In genomic region chr2:156324116-156324588, GRCm38 (mm10) we compare ENCODE assay signal across 8 mouse cellular contexts. TPM values are rescaled to one million over a fixed set of nuclear protein-coding genes. Genes with fewer than 3 reads are reported as not detected.
DNase-seq lines count a peak whose midpoint lies in the region; ATAC-seq and TF ChIP-seq lines count a peak whose summit lies in the region.

No protein-coding gene starts in this region.

- 8% methylated on average over 6 of the region's 6 CpGs for WGBS in liver, embryonic 14.5 days (ENCODE audit: insufficient replicate concordance)
- 75% methylated on average over 6 of the region's 6 CpGs for WGBS in forebrain, embryonic 13.5 days
- 72% methylated on average over 6 of the region's 6 CpGs for WGBS in midbrain, embryonic 10.5 days

- TF ChIP-seq EP300 in liver, embryonic 14.5 days (IDR thresholded peaks at IDR 0.05; ENCODE audit: low read depth): no peak

- TF ChIP-seq CTCF in gastrocnemius, adult 2 months (IDR thresholded peaks at IDR 0.05): no peak
- no peak for TF ChIP-seq CTCF in liver, embryonic 14.5 days (IDR thresholded peaks at IDR 0.05; ENCODE audit: low read depth)

- H3K4me1 ChIP-seq in liver, embryonic 14.5 days (replicated peaks; ENCODE audit: control insufficient read depth in 2 of 2, insufficient read depth in 2 of 2, low read length in 1 of 2): peaks cover 0 to 6% of the 10 kb centered on the region in 2 experiments; a peak in 2 of 4 replicates
- H3K4me1 ChIP-seq in forebrain, embryonic 13.5 days: no peaks in the 10 kb centered on the region
- 0 out of 2 replicates have a peak, but pooled peaks cover 8% of the 10 kb centered on the region for H3K4me1 ChIP-seq in midbrain, embryonic 10.5 days

- ATAC-seq in liver, embryonic 14.5 days (ENCODE audit: insufficient read depth): peak; percentile 57; the same call in 1 of the 2 replicates
- no peak for ATAC-seq in forebrain, embryonic 13.5 days

- intact Hi-C loops in gastrocnemius, adult 2 months (cut with DNase I): no loop called here
- intact Hi-C loops in gastrocnemius, postnatal 36 days (cut with DNase I): no loop called here
- intact Hi-C loops in heart, postnatal 10 days (cut with DNase I): no loop called here

- peak overlapping the region; percentile 7; the same call in 1 of the 2 replicates for H3K4me3 ChIP-seq in gastrocnemius, adult 2 months
- no peak overlapping the region for H3K4me3 ChIP-seq in liver, embryonic 14.5 days (ENCODE audit: insufficient read depth in 1 of 2, low read depth in 2 of 2, low read length in 2 of 2)
- H3K4me3 ChIP-seq in forebrain, embryonic 13.5 days: no peak overlapping the region
- H3K4me3 ChIP-seq in midbrain, embryonic 10.5 days: no peak overlapping the region

- H3K9me3 ChIP-seq in liver, embryonic 14.5 days (ENCODE audit: control insufficient read depth, low read length): no peaks in the 10 kb centered on the region
- H3K9me3 ChIP-seq in forebrain, embryonic 13.5 days (replicated peaks): 0 out of 2 replicates have a peak, but pooled peaks cover 2% of the 10 kb centered on the region
- H3K9me3 ChIP-seq in midbrain, embryonic 10.5 days (replicated peaks): no peaks in the 10 kb centered on the region

- H3K36me3 ChIP-seq in liver, embryonic 14.5 days (replicated peaks; ENCODE audit: control insufficient read depth, insufficient read depth, low read depth): no peaks in the 10 kb centered on the region
- 0 out of 2 replicates have a peak, but pooled peaks cover 4% of the 10 kb centered on the region for H3K36me3 ChIP-seq in forebrain, embryonic 13.5 days (ENCODE audit: poor library complexity, severe bottlenecking)
- H3K36me3 ChIP-seq in midbrain, embryonic 10.5 days: peaks cover 5% of the 10 kb centered on the region

- H3K27me3 ChIP-seq in liver, embryonic 14.5 days (ENCODE audit: control insufficient read depth, insufficient read depth, low read length): no peaks in the 10 kb centered on the region
- H3K27me3 ChIP-seq in forebrain, embryonic 13.5 days: no peaks in the 10 kb centered on the region
- H3K27me3 ChIP-seq in midbrain, embryonic 10.5 days (ENCODE audit: low read depth, poor library complexity, severe bottlenecking): no peaks in the 10 kb centered on the region

- DNase-seq in gastrocnemius, adult 2 months: peak; percentile 31
- no peak for DNase-seq in gastrocnemius, postnatal 36 days
- peak; percentile 50 for DNase-seq in c-Kit-positive CD71-negative TER-119-negative erythroid progenitor cells, embryonic 14.5 days (ENCODE audit: low read depth)
- peak; percentile 60 to 61 for DNase-seq in heart, postnatal 10 days
- peak in 2 of 3 experiments; percentile 23 to 49 for DNase-seq in liver, embryonic 14.5 days (ENCODE audit: low read depth in 3 of 3, low spot score in 3 of 3)
- DNase-seq in right cerebral cortex, postnatal 25 days: peak; percentile 24
- no peak for DNase-seq in midbrain, embryonic 10.5 days (ENCODE audit: low spot score)

- peak overlapping the region; percentile 32 for H3K27ac ChIP-seq in gastrocnemius, adult 2 months
- no peak overlapping the region for H3K27ac ChIP-seq in liver, embryonic 14.5 days
- no peak overlapping the region for H3K27ac ChIP-seq in forebrain, embryonic 13.5 days
- H3K27ac ChIP-seq in midbrain, embryonic 10.5 days (replicated peaks): no peak overlapping the region

- H3K4me2 ChIP-seq in liver, embryonic 14.5 days (ENCODE audit: low read depth): peak overlapping the region; percentile 36
- no peak overlapping the region for H3K4me2 ChIP-seq in forebrain, embryonic 13.5 days

- no peak overlapping the region for H3K9ac ChIP-seq in liver, embryonic 14.5 days (replicated peaks)
- H3K9ac ChIP-seq in forebrain, embryonic 13.5 days: no peak overlapping the region

RNA-seq across cellular contexts. Expression of gene Scand1, which starts 11.6 kb away (rescaled TPM):
- 10 to 100 TPM; 61.0 to 61.2 TPM for total RNA-seq in gastrocnemius, adult 2 months (2021)
- 10 to 100 TPM; 51.6 to 57.5 TPM for total RNA-seq in gastrocnemius, postnatal 36 days (2021)
- total RNA-seq in heart, postnatal 10 days (2021): 10 to 100 TPM; 85.3 to 96.6 TPM
- polyA plus RNA-seq in liver, embryonic 14.5 days (2012; rRNA removed): 36.1 and 46.7 TPM in 2 replicates
- 28.1 and 32.9 TPM in 2 replicates for polyA plus RNA-seq in liver, embryonic 14.5 days (2014; fragmentation: Nextera tagmentation; extraction: Ambion mirVana)
- polyA plus RNA-seq in forebrain, embryonic 13.5 days (2015; fragmentation: Nextera tagmentation; extraction: Ambion mirVana): 72.2 and 85.3 TPM in 2 replicates
- polyA plus RNA-seq in midbrain, embryonic 10.5 days (2016; fragmentation: Nextera tagmentation; extraction: Ambion mirVana): 64.7 and 70.3 TPM in 2 replicates

RNA-seq across cellular contexts. Expression of gene Cnbd2, which starts 12.1 kb away (rescaled TPM):
- total RNA-seq in gastrocnemius, adult 2 months (2021): under 1 TPM; 0.86 to 0.92 TPM
- total RNA-seq in gastrocnemius, postnatal 36 days (2021): 1 to 10 TPM in 1 of 2 experiments, under 1 TPM in 1; 0.54 to 1.1 TPM
- total RNA-seq in heart, postnatal 10 days (2021): 1 to 10 TPM in 1 of 2 experiments, under 1 TPM in 1; 0.81 to 1.1 TPM
- polyA plus RNA-seq in liver, embryonic 14.5 days (2012; rRNA removed): 0.28 and 0.51 TPM in 2 replicates
- polyA plus RNA-seq in liver, embryonic 14.5 days (2014; fragmentation: Nextera tagmentation; extraction: Ambion mirVana): 1.5 and 1.9 TPM in 2 replicates
- polyA plus RNA-seq in forebrain, embryonic 13.5 days (2015; fragmentation: Nextera tagmentation; extraction: Ambion mirVana): 5.4 and 5.7 TPM in 2 replicates
- polyA plus RNA-seq in midbrain, embryonic 10.5 days (2016; fragmentation: Nextera tagmentation; extraction: Ambion mirVana): 3.1 and 3.4 TPM in 2 replicates

Comparison
In these comparisons a context has a peak if more than half of its experiments do, and no peak if none do; other contexts are left out.
1. DNase-seq: peak in gastrocnemius, adult 2 months (single experiment), c-Kit-positive CD71-negative TER-119-negative erythroid progenitor cells, embryonic 14.5 days (single experiment), heart, postnatal 10 days (2 of 2), liver, embryonic 14.5 days (2 of 3) and right cerebral cortex, postnatal 25 days (single experiment); none in gastrocnemius, postnatal 36 days (0 of 2) and midbrain, embryonic 10.5 days (single experiment).